Mouse (Mus musculus) myocyte (in vitro differentiated cells): ENCODE data around the gene Nkx2-1.

Source experiments
- E2F4 ChIP-seq: IDR thresholded peaks from one replicate; pipeline ENCODE4 v1.6.1; 2011; ENCODE audit warnings: mild to moderate bottlenecking, control low read depth, moderate library complexity; ENCODE audit not compliant: insufficient read depth
- MAX ChIP-seq: IDR thresholded peaks from one replicate; pipeline ENCODE4 v1.6.1; 2011; ENCODE audit warnings: low read depth, mild to moderate bottlenecking, control low read depth
- MYOG ChIP-seq, 3 experiments: IDR thresholded peaks; one replicate each; pipeline ENCODE4 v1.6.1; 2011; ENCODE audit warnings: control low read depth in 2 of 3, low read depth in 2 of 3, mild to moderate bottlenecking in 2 of 3; ENCODE audit not compliant: insufficient read length in 2 of 3, control insufficient read depth in 1 of 3, insufficient read depth in 1 of 3
- POLR2A ChIP-seq: IDR thresholded peaks from one replicate; pipeline ENCODE4 v1.6.1; 2011; ENCODE audit warnings: low read depth, mild to moderate bottlenecking, control low read depth, moderate library complexity; ENCODE audit not compliant: insufficient read length
- REST ChIP-seq: IDR thresholded peaks from one replicate; pipeline ENCODE4 v1.6.1; 2011; ENCODE audit warnings: mild to moderate bottlenecking, control low read depth, moderate library complexity; ENCODE audit not compliant: insufficient read depth, insufficient read length
- TCF12 ChIP-seq: IDR thresholded peaks from one replicate; pipeline ENCODE4 v1.6.1; 2011; ENCODE audit warnings: mild to moderate bottlenecking, control low read depth; ENCODE audit not compliant: poor library complexity, insufficient read depth, severe bottlenecking
- TCF3 ChIP-seq: IDR thresholded peaks from one replicate; pipeline ENCODE4 v1.6.1; 2011; ENCODE audit warnings: low read depth, control low read depth; ENCODE audit not compliant: insufficient read length
- USF1 ChIP-seq: IDR thresholded peaks from one replicate; pipeline ENCODE4 v1.6.1; 2011; ENCODE audit warnings: low read depth, mild to moderate bottlenecking, control low read depth, moderate library complexity

GRCm38 (mm10) chr12:56536884-56537265 is at the start of gene Nkx2-1:
- TF ChIP-seq E2F4 = no peak
- TF ChIP-seq MAX = no peak
- TF ChIP-seq TCF12 = no peak
- TF ChIP-seq POLR2A = no peak
- no peak for TF ChIP-seq USF1
- no peak for TF ChIP-seq TCF3
- no peak for TF ChIP-seq MYOG (IDR thresholded peaks at IDR 0.05; ENCODE audit: control insufficient read depth in 1 of 3, insufficient read depth in 1 of 3, insufficient read length in 2 of 3, low read depth in 2 of 3)
- TF ChIP-seq REST = no peak
